Mouse (Mus musculus) R1 (cell line): ENCODE measurements at regions not wholly inside any gene's neighbourhood (a gene's known extent, or its start where the extent isn't known, plus 50 kb on each side); places are given as distances from the start of the nearest gene placed in this dataset.

Experiments used
- DNase-seq: peaks from one replicate; pipeline ENCODE4 v3.0.0-alpha.2; 2018; ENCODE audit warnings: low read depth, low spot score

DNA sequence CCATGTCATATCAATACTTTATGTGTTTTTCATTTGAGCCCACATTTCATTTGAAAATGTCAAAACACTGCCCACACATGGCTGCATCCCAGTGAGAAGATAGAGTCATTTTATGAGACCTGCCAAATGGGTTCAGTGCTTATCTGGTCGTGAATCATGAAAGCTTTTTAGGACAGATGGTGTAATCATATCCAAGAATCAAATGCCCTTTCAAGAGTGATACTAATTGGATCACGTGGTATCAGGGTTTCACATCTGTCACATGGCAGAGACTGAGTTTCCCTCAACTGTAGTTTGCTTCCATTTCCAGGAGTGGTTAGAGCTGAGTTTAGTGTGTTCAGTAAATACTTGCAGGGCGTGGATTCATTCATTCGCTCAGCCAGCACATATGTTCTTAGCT is 87.2 kb upstream of the Agbl1 start:
- no peak for DNase-seq

DNA sequence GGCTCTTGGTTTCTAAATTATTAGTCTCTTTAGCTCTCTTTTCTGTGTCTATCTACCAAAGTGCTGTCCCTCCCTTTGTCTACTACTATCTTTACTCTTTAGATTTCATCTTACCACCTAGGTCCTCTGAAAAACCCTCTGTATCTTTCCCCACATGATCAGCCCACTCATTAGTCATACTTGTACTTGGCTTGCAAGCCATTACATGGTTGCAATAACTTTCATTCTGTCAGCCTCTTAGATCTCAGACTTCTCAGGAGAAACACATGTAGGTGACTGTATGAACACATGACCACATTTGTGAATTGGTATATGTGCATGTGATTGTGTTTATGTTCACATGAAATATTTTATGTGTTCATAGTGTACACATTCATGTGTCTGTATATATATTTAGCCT is 83.3 kb upstream of the Agbl1 start:
- DNase-seq, result no peak

DNA sequence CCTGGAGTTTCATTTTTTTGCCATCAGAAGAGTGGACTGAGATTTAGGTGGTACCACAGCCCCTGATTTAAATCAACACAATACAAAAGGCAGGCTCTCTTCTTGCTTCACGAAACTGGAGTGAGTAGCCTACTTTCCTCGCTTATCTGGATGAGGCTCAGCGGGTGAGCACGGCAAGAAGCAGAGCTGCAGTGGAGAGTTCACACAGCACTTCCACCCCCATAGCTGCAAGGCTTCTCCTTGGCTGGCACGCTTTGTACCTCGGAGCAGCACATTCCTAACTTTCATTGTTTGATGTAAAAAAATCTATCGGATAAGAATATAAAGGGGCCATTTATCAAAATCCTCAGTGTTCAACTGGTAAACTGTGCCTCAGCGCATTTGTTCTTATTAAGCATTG is 72.8 kb upstream of the Agbl1 start:
- no peak for DNase-seq

DNA sequence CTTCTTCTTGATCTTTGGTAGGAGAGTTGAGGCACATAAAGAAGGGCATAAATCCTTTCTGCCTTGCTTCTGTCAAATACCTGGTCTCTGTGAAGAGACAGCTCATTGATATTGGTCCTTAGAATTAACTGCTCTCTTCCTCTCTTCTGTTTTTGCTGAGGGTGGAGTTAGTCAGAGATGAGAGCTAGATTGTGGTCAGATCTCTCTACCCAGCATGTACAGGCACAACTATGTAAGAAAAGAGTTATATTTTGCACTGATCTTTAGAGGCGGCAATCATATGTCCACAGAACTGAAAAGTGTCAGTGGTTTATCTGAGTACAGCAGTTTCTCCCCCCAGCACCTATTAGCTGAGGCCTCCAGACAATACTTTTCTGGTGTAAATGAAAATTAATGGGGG is 65.5 kb upstream of the Agbl1 start:
- DNase-seq, result no peak

DNA sequence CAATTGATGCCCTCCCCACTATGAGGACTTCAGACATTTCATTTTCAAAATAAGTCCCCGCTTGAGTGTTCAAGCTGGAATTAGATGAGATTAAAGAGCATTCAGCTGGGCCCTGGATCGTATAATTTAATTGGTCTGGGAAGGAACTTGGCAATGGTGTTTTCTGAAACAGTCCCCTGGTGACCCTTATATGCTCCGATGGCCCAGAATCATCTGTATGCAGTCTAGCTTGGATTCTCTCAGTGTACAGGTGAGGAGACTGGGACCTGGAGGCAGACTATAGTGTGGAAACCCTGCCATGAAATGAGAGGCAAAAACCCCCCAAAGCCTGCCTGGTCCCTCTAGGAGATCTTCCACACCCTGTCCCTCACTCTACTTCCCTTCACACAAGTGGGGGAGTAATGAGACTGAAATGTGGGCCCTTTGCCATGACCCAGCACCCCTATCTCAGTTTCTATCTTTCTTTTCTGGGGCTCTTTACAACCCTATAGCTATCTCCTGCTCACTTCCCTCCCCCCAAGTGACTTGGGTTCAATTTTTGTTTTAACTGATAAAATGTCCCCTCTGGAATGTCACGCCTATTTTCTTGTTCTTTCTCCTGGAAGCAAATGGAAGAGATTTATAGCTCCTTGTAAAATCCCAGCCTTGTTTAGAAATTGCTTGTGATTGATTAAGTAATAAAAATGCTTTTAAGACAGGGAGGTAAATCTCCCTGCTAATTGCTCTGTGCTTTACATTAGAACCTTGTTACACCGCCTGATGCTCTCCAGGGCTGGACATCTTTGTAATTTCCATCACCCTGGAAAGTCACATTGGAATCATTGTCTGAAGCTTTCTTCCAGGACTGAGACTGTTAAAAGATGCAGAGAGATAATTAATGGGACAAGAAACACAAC is 64.7 kb upstream of the Agbl1 start:
- DNase-seq, result no peak

DNA sequence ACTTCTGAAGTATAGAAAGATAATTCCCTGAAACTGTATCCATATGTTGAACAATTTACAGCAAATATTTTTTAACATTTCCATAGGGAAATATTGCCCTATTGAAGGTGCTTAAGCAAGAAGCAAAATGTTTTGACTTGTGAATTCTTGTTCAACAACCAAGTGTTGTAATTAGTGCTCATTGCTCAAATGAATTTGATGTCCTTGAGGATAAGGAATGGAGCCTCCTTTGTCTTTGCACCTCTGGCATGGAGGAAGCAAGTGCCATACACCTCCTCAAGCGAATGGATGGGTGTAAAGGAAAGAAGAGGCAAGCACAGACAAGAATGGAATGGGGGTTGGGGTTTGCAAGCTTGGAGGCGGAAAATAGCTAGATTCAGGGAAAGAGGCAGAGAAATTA is 59.2 kb upstream of the Agbl1 start:
- DNase-seq, result no peak

DNA sequence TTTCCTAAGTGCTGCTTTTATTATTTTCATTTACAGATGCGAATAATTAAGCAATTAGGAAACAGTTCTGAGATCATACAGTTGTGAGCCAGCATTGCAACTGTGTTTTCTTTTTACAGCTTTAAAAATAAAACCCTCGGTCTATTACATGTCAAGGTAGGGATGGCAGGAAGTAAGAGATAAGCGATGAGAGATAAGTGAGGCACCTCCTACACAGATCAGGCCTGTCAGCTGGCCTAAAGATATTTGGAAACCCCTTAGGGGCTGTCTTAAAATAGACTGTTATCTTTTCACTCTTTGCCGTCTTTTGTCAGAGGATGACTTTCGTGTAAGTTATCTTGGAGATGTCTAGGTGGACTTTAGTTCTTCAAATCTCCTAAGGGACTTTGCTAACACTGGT is 53.5 kb upstream of the Agbl1 start:
- no peak for DNase-seq

DNA sequence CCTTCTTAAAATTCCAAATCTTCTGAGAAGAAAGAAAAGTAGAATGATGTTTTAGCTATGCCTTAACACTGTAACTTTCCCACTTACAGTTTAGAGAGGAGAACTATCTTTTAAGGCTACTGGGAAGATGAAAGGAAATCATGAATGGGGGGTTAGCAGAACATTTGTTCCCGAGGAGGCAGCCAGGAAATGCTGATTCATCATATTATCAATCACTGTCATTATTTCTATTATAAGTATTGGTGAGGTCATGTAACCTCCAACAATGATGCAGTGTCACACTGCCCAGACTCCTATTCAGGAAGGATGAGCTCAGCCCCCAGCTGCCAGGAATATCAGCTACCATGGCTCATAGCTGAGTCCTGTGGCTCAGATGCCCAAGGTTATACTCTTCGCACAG is 52.3 kb upstream of the Agbl1 start:
- no peak for DNase-seq
